Mouse (Mus musculus) macrophage (primary cell): Measurements from ENCODE around the gene Siglecg. TPM values are rescaled to one million over a fixed set of nuclear protein-coding genes. Genes with fewer than 3 reads are reported as not detected.
A peak's percentile ranks its signal among the peaks of the same experiment; 100 is the strongest.

Source experiments
- H3K27ac ChIP-seq: fragments of 350-480 bp; formaldehyde crosslinking; 2 replicates; pipeline ENCODE4 v1.9.0; 2021
- H3K36me3 ChIP-seq: fragments of 350-480 bp; formaldehyde crosslinking; 2 replicates; pipeline ENCODE4 v1.9.0; 2021; ENCODE audit errors: inconsistent target
- H3K4me3 ChIP-seq: fragments of 350-480 bp; formaldehyde crosslinking; 2 replicates; pipeline ENCODE4 v1.9.0; 2021; ENCODE audit errors: inconsistent target
- H3K79me2 ChIP-seq: fragments of 350-480 bp; formaldehyde crosslinking; 2 replicates; pipeline ENCODE4 v1.9.0; 2021; ENCODE audit errors: inconsistent target
- WGBS: methylation state at CpG from one replicate; pipeline ENCODE4 v1.1.7; 2026; ENCODE audit warnings: inconsistent platforms; ENCODE audit not compliant: missing documents; 5-methylcytosine and 5-hydroxymethylcytosine counted together
- polyA plus RNA-seq: library from polyadenylated mRNA; stranded (reverse); fragments of 250-400 nt; gene quantifications from 3 replicates; pipeline ENCODE4 v1.2.4, GENCODE M21; 2018; ENCODE audit warnings: inconsistent platforms

Gene Siglecg
- polyA plus RNA-seq, 1 experiment from 2014 or later: 0.11 TPM

GRCm38 (mm10) chr7:43429500-43429899, 21.5 kb downstream of the Siglecg start:
- 85% methylated on average over 4 of the region's 4 CpGs for WGBS
- H3K36me3 ChIP-seq: no peaks in the 10 kb centered on the region
- no peak overlapping the region for H3K4me3 ChIP-seq
- H3K79me2 ChIP-seq: no peaks in the 10 kb centered on the region
- H3K27ac ChIP-seq: no peak overlapping the region

- 83% methylated on average over 4 of the region's 4 CpGs for WGBS
- no peak overlapping the region for H3K4me3 ChIP-seq
- no peaks in the 10 kb centered on the region for H3K36me3 ChIP-seq
- no peaks in the 10 kb centered on the region for H3K79me2 ChIP-seq
- H3K27ac ChIP-seq: no peak overlapping the region
These were observed 24.9 kb downstream of the Siglecg start for GRCm38 (mm10) chr7:43432891-43433290.

- Histone ChIP-seq H3K79me2 (no peaks in the 10 kb centered on the region), H3K4me3 (no peak overlapping the region), H3K27ac (no peak overlapping the region), H3K36me3 (no peaks in the 10 kb centered on the region)
- WGBS: 91% methylated on average over 5 of the region's 5 CpGs
These were observed 26.7 kb downstream of the Siglecg start for GRCm38 (mm10) chr7:43434676-43435075.

- Histone ChIP-seq H3K27ac (no peak within 1 kb of the TSS), H3K79me2 (no peaks in the 10 kb centered on the region), H3K4me3 (no peak within 1 kb of the TSS), H3K36me3 (no peaks in the 10 kb centered on the region)
- 53% methylated on average over 10 of the region's 10 CpGs for WGBS
These were observed 28.6 kb downstream of the Siglecg start, which contains the start of gene Nkg7 for GRCm38 (mm10) chr7:43436341-43437255. Nkg7 (plus strand) TSS chr7:43437073.

- no peak overlapping the region for H3K27ac ChIP-seq
- H3K36me3 ChIP-seq: no peaks in the 10 kb centered on the region
- no peaks in the 10 kb centered on the region for H3K79me2 ChIP-seq
- 61% methylated on average over 4 of the region's 4 CpGs for WGBS
- no peak overlapping the region for H3K4me3 ChIP-seq
These were observed 30.6 kb downstream of the Siglecg start for GRCm38 (mm10) chr7:43438611-43439010.

- no peak within 1 kb of the TSS for H3K4me3 ChIP-seq
- no peaks in the 10 kb centered on the region for H3K36me3 ChIP-seq
- no peak within 1 kb of the TSS for H3K27ac ChIP-seq
- peaks cover 15% of the 10 kb centered on the region for H3K79me2 ChIP-seq
- WGBS: 92% methylated on average over 6 of the region's 6 CpGs
These were observed 32.5 kb downstream of the Siglecg start, which contains the start of gene Cldnd2 for GRCm38 (mm10) chr7:43440482-43440881. Cldnd2 (plus strand) TSS chr7:43440782.

- 86% methylated on average over 3 of the region's 3 CpGs for WGBS
- H3K79me2 ChIP-seq: peaks cover 19% of the 10 kb centered on the region
- H3K27ac ChIP-seq: no peak overlapping the region
- H3K36me3 ChIP-seq: no peaks in the 10 kb centered on the region
- H3K4me3 ChIP-seq: no peak overlapping the region
These were observed 33.1 kb downstream of the Siglecg start for GRCm38 (mm10) chr7:43441071-43441470.

- WGBS: 1% methylated on average over 9 of the region's 9 CpGs
- Histone ChIP-seq H3K27ac (peak overlapping the region; percentile 94), H3K36me3 (no peaks in the 10 kb centered on the region), H3K4me3 (peak overlapping the region; percentile 67), H3K79me2 (peaks cover 35% of the 10 kb centered on the region)
These were observed 34.7 kb downstream of the Siglecg start for GRCm38 (mm10) chr7:43442684-43443083.

- H3K27ac ChIP-seq: peak overlapping the region; percentile 94
- H3K4me3 ChIP-seq: peak overlapping the region; percentile 67
- peaks cover 42% of the 10 kb centered on the region for H3K79me2 ChIP-seq
- H3K36me3 ChIP-seq: no peaks in the 10 kb centered on the region
- WGBS: 1% methylated on average over 36 of the region's 36 CpGs
These were observed 35.3 kb downstream of the Siglecg start for GRCm38 (mm10) chr7:43443126-43443916.

- Histone ChIP-seq H3K27ac (peak within 1 kb of the TSS; percentile 94), H3K4me3 (peak within 1 kb of the TSS; percentile 67), H3K79me2 (peaks cover 47% of the 10 kb centered on the region), H3K36me3 (no peaks in the 10 kb centered on the region)
- under 1% methylated on average over 27 of the region's 27 CpGs for WGBS
These were observed 35.9 kb downstream of the Siglecg start, which contains the start of the genes Etfb and Gm45233 for GRCm38 (mm10) chr7:43443917-43444293. Etfb (plus strand) TSS chr7:43444083. Gm45233 (plus strand) TSS chr7:43444128.

- Histone ChIP-seq H3K27ac (no peak overlapping the region), H3K79me2 (peaks cover 52% of the 10 kb centered on the region), H3K4me3 (no peak overlapping the region), H3K36me3 (0 out of 2 replicates have a peak, but pooled peaks cover 2% of the 10 kb centered on the region)
- WGBS: 46% methylated on average over 4 of the region's 4 CpGs
These were observed 39.8 kb downstream of the Siglecg start for GRCm38 (mm10) chr7:43447801-43448200.

GRCm38 (mm10) chr7:43448246-43448645, 40.2 kb downstream of the Siglecg start:
- WGBS: 55% methylated on average over 2 of the region's 3 CpGs
- Histone ChIP-seq H3K79me2 (peaks cover 52% of the 10 kb centered on the region), H3K36me3 (0 out of 2 replicates have a peak, but pooled peaks cover 6% of the 10 kb centered on the region), H3K27ac (no peak overlapping the region), H3K4me3 (no peak overlapping the region)

GRCm38 (mm10) chr7:43449811-43450210, 41.8 kb downstream of the Siglecg start:
- Histone ChIP-seq H3K4me3 (no peak overlapping the region), H3K27ac (no peak overlapping the region), H3K36me3 (peaks cover 17% of the 10 kb centered on the region), H3K79me2 (peaks cover 44% of the 10 kb centered on the region)
- WGBS: 94% methylated on average over 2 of the region's 2 CpGs

GRCm38 (mm10) chr7:43451726-43452125, 43.7 kb downstream of the Siglecg start:
- H3K27ac ChIP-seq: no peak overlapping the region
- 92% methylated on average over 11 of the region's 11 CpGs for WGBS
- peaks cover 26% of the 10 kb centered on the region; the same call in 1 of the 2 replicates for H3K79me2 ChIP-seq
- no peak overlapping the region for H3K4me3 ChIP-seq
- peaks cover 26% of the 10 kb centered on the region for H3K36me3 ChIP-seq
